Mouse (Mus musculus): ENCODE data around the gene Sycn. TPM values are rescaled to one million over a fixed set of nuclear protein-coding genes. Genes with fewer than 3 reads are reported as not detected.

The Sycn gene
- not detected for polyA plus RNA-seq (2017; shearing (Covaris generic))

DNA sequence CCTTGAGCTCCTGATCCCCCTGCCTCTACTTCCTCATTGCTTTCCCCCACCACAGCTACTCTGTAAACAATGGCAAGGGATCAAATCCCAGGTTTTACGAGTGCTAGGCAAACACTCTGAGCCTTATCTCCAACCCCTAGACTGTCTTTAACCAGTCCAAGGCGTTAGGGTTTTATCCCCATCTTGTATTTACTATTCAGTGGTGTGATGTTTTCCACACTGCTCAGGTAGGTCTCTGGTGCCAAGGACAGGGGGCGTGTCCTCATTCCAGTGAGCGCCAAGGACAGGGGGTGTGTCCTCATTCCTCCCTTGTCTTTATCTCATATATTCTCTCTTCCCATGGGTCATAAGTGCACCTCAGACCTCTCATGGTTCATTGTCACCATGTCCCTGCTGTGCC is at the start of gene Sycn:
Gene Sycn, plus strand, starts transcription at position 360 of the 400 bp plus-strand sequence.

GRCm38 (mm10) chr7:28510405-28510974 is 30.2 kb upstream of the Sycn start, which contains the start of gene Ifnl2:
Gene Ifnl2, minus strand, starts transcription at chr7:28510455.

GRCm38 (mm10) chr7:28522536-28522935 is 18.1 kb upstream of the Sycn start, which contains the start of gene Ifnl3:
Gene Ifnl3, plus strand, starts transcription at chr7:28522836.

DNA sequence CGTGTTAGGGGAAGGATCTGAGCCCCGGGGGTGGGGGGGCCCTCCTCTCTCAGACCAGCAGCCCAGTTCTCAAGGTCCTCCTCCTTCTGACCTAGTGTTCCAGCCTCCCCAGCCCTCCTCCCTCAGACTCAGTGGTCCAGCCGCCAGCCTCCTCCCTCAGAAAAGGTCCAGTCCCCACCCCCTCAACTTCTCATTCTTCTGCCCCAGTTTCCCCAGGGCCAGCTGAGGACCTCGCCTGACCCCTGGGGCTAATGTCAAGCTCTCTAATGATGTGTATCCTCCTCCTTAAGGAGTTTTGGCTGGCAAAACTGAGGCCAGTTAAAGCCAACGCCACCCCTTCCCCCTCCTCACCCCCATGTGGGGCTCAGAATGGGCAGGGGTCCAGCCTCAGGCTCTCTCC is 6.5 kb downstream of the Sycn start, which contains the start of gene Nccrp1:
Gene Nccrp1, minus strand, starts transcription at position 101 of the 400 bp plus-strand sequence.

Other genes with a start within 250 kb of the Sycn start
- gene Selenov, start 249.7 kb upstream of the Sycn start, polyA plus RNA-seq (2017; shearing (Covaris generic)), result 0.40 TPM
- not detected for gene Dll3, start 238.6 kb upstream of the Sycn start, polyA plus RNA-seq (2017; shearing (Covaris generic))
- 51.7 TPM for gene Timm50, start 228.8 kb upstream of the Sycn start, polyA plus RNA-seq (2017; shearing (Covaris generic))
- gene Supt5, start 202.1 kb upstream of the Sycn start, polyA plus RNA-seq (2017; shearing (Covaris generic)), result 172 TPM
- 871 TPM for gene Rps16, start 190.2 kb upstream of the Sycn start, polyA plus RNA-seq (2017; shearing (Covaris generic))
- 21.7 TPM for gene Plekhg2, start 168.3 kb upstream of the Sycn start, polyA plus RNA-seq (2017; shearing (Covaris generic))
- 606 TPM for gene Zfp36, start 160.6 kb upstream of the Sycn start, polyA plus RNA-seq (2017; shearing (Covaris generic))
- 20.2 TPM for gene Med29, start 148.2 kb upstream of the Sycn start, polyA plus RNA-seq (2017; shearing (Covaris generic))
- 160 TPM for gene Paf1, start 147.9 kb upstream of the Sycn start, polyA plus RNA-seq (2017; shearing (Covaris generic))
- gene Gmfg, start 103.4 kb upstream of the Sycn start, polyA plus RNA-seq (2017; shearing (Covaris generic)), result 550 TPM
- gene Lrfn1, start 88.9 kb upstream of the Sycn start, polyA plus RNA-seq (2017; shearing (Covaris generic)), result 0.88 TPM
- gene Ifnl2, start 30.4 kb upstream of the Sycn start, polyA plus RNA-seq (2017; shearing (Covaris generic)), result not detected
- gene Ifnl3, start 18.0 kb upstream of the Sycn start, polyA plus RNA-seq (2017; shearing (Covaris generic)), result not detected
- 4.0 TPM for gene Nccrp1, start 6.4 kb downstream of the Sycn start, polyA plus RNA-seq (2017; shearing (Covaris generic))
- 72.4 TPM for gene Samd4b, start 57.3 kb downstream of the Sycn start, polyA plus RNA-seq (2017; shearing (Covaris generic))
- 9.0 TPM for gene Pak4, start 57.3 kb downstream of the Sycn start, polyA plus RNA-seq (2017; shearing (Covaris generic))
- not detected for gene Acp7, start 90.4 kb downstream of the Sycn start, polyA plus RNA-seq (2017; shearing (Covaris generic))
- gene Fbxo27, start 152.0 kb downstream of the Sycn start, polyA plus RNA-seq (2017; shearing (Covaris generic)), result 1.7 TPM
- 8.7 TPM for gene Fbxo17, start 175.9 kb downstream of the Sycn start, polyA plus RNA-seq (2017; shearing (Covaris generic))
- gene Mrps12, start 200.9 kb downstream of the Sycn start, polyA plus RNA-seq (2017; shearing (Covaris generic)), result 47.4 TPM
- 19.0 TPM for gene Sars2, start 201.1 kb downstream of the Sycn start, polyA plus RNA-seq (2017; shearing (Covaris generic))
- not detected for gene Ccer2, start 215.3 kb downstream of the Sycn start, polyA plus RNA-seq (2017; shearing (Covaris generic))
- gene Sirt2, start 225.8 kb downstream of the Sycn start, polyA plus RNA-seq (2017; shearing (Covaris generic)), result 78.1 TPM
- 304 TPM for gene Nfkbib, start 226.6 kb downstream of the Sycn start, polyA plus RNA-seq (2017; shearing (Covaris generic))
- gene Rinl, start 248.1 kb downstream of the Sycn start, polyA plus RNA-seq (2017; shearing (Covaris generic)), result 310 TPM

Data from effector memory CD4-positive, alpha-beta T cell, adult 7 months (primary cell).